Mouse (Mus musculus) neural tube, embryonic 12.5 days (tissue): ENCODE data around the gene Nmnat1. TPM values are rescaled to one million over a fixed set of nuclear protein-coding genes. Genes with fewer than 3 reads are reported as not detected.
A peak's percentile ranks its signal among the peaks of the same experiment; 100 is the strongest.

Experiments
- ATAC-seq: fragments of 200-750 bp; cut with Nextera tagmentation; 2 replicates; pipeline ENCODE4 v1.8.0; 2017; ENCODE audit warnings: low read depth, mild to moderate bottlenecking, moderate TSS enrichment, moderate library complexity; ENCODE audit not compliant: low FRiP score
- H3K27ac ChIP-seq: fragments of 300-500 bp; sonication (generic); 2 replicates; pipeline ENCODE4 v1.5.1; 2016
- H3K27me3 ChIP-seq: fragments of 300-500 bp; sonication (generic); replicated peaks from 2 replicates; pipeline ENCODE4 v1.6.1; 2016; ENCODE audit warnings: mild to moderate bottlenecking
- H3K36me3 ChIP-seq: fragments of 300-500 bp; sonication (generic); 2 replicates; pipeline ENCODE4 v1.6.1; 2016; ENCODE audit warnings: mild to moderate bottlenecking
- H3K4me1 ChIP-seq: fragments of 300-500 bp; sonication (generic); 2 replicates; pipeline ENCODE4 v1.6.1; 2016
- H3K4me2 ChIP-seq: fragments of 300-500 bp; sonication (generic); replicated peaks from 2 replicates; pipeline ENCODE4 v1.6.1; 2016; ENCODE audit warnings: mild to moderate bottlenecking
- H3K4me3 ChIP-seq: fragments of 300-500 bp; sonication (generic); 2 replicates; pipeline ENCODE4 v1.5.1; 2016
- H3K9ac ChIP-seq: fragments of 300-500 bp; sonication (generic); 2 replicates; pipeline ENCODE4 v1.6.1; 2016; ENCODE audit warnings: mild to moderate bottlenecking
- H3K9me3 ChIP-seq: fragments of 300-500 bp; sonication (generic); 2 replicates; pipeline ENCODE4 v1.6.1; 2016; ENCODE audit warnings: mild to moderate bottlenecking
- WGBS: fragments of 180-500 bp; shearing (Covaris S2); methylation state at CpG from one replicate; pipeline ENCODE4 v1.1.7; 2016; 5-methylcytosine and 5-hydroxymethylcytosine counted together
- polyA plus RNA-seq: library from polyadenylated mRNA; unstranded; fragments of >200 nt; fragmentation: Nextera tagmentation; extraction: Ambion mirVana; gene quantifications from 2 replicates; pipeline ENCODE4 v1.2.1, GENCODE M21; 2016

Nmnat1 gene
- polyA plus RNA-seq, result 12.0 and 14.0 TPM in 2 replicates

- Histone ChIP-seq H3K27me3 (no peaks in the 10 kb centered on the region), H3K4me1 (peaks cover 12% of the 10 kb centered on the region), H3K27ac (0 out of 2 replicates have a peak within 1 kb of the TSS, but pooled peaks have one; percentile 28), H3K36me3 (peaks cover 36% of the 10 kb centered on the region), H3K4me3 (peak within 1 kb of the TSS; percentile 80), H3K9me3 (no peaks in the 10 kb centered on the region), H3K4me2 (peak within 1 kb of the TSS; percentile 76), H3K9ac (peak within 1 kb of the TSS; percentile 78)
- ATAC-seq, result peak; percentile 98
- under 1% methylated on average over 60 of the region's 60 CpGs for WGBS
These were observed at the start of gene Nmnat1, which contains the start of gene Lzic for GRCm38 (mm10) chr4:149485053-149485824. TSS of gene Nmnat1 (minus strand) at chr4:149485202. TSS of gene Lzic (plus strand) at chr4:149485229.

- Histone ChIP-seq H3K36me3 (0 out of 2 replicates have a peak, but pooled peaks cover 2% of the 10 kb centered on the region), H3K27ac (no peak overlapping the region), H3K4me1 (peaks cover 18% of the 10 kb centered on the region), H3K27me3 (no peaks in the 10 kb centered on the region), H3K4me3 (no peak overlapping the region), H3K9ac (no peak overlapping the region), H3K4me2 (no peak overlapping the region), H3K9me3 (no peaks in the 10 kb centered on the region)
- ATAC-seq, result no peak
- WGBS, result 76% methylated on average over 6 of the region's 6 CpGs
These were observed 44.7 kb upstream of the Nmnat1 start for GRCm38 (mm10) chr4:149529691-149530090.

GRCm38 (mm10) chr4:149527621-149528354, 42.8 kb upstream of the Nmnat1 start:
- H3K9me3 ChIP-seq, result no peaks in the 10 kb centered on the region
- no peak for ATAC-seq
- no peaks in the 10 kb centered on the region for H3K27me3 ChIP-seq
- H3K9ac ChIP-seq, result no peak overlapping the region
- no peaks in the 10 kb centered on the region for H3K36me3 ChIP-seq
- no peak overlapping the region for H3K4me2 ChIP-seq
- H3K4me3 ChIP-seq, result no peak overlapping the region
- no peak overlapping the region for H3K27ac ChIP-seq
- peaks cover 18% of the 10 kb centered on the region for H3K4me1 ChIP-seq
- WGBS, result 77% methylated on average over 15 of the region's 15 CpGs

GRCm38 (mm10) chr4:149526330-149526729, 41.3 kb upstream of the Nmnat1 start:
- Histone ChIP-seq H3K4me2 (no peak overlapping the region), H3K4me1 (peaks cover 18% of the 10 kb centered on the region), H3K9me3 (no peaks in the 10 kb centered on the region), H3K27me3 (no peaks in the 10 kb centered on the region), H3K4me3 (no peak overlapping the region), H3K27ac (no peak overlapping the region), H3K36me3 (no peaks in the 10 kb centered on the region), H3K9ac (no peak overlapping the region)
- 33% methylated on average over 7 of the region's 7 CpGs for WGBS
- ATAC-seq, result no peak

- Histone ChIP-seq H3K4me1 (peaks cover 18% of the 10 kb centered on the region), H3K27ac (no peak overlapping the region), H3K9ac (no peak overlapping the region)
These were observed 40.8 kb upstream of the Nmnat1 start for GRCm38 (mm10) chr4:149525811-149526210.

GRCm38 (mm10) chr4:149525170-149525569, 40.2 kb upstream of the Nmnat1 start:
- no peaks in the 10 kb centered on the region for H3K9me3 ChIP-seq
- no peak for ATAC-seq
- no peak overlapping the region for H3K4me2 ChIP-seq
- no peaks in the 10 kb centered on the region for H3K27me3 ChIP-seq
- WGBS, result 89% methylated on average over 4 of the region's 4 CpGs
- H3K36me3 ChIP-seq, result no peaks in the 10 kb centered on the region
- H3K27ac ChIP-seq, result no peak overlapping the region
- no peak overlapping the region for H3K4me3 ChIP-seq
- H3K9ac ChIP-seq, result no peak overlapping the region
- peaks cover 21% of the 10 kb centered on the region for H3K4me1 ChIP-seq

More at GRCm38 (mm10) chr4:149525811-149526210, 40.8 kb upstream of the Nmnat1 start:
- H3K27me3 ChIP-seq, result no peaks in the 10 kb centered on the region
- ATAC-seq, result no peak
- H3K36me3 ChIP-seq, result no peaks in the 10 kb centered on the region
- H3K4me3 ChIP-seq, result no peak overlapping the region
- no peaks in the 10 kb centered on the region for H3K9me3 ChIP-seq
- 74% methylated on average over 6 of the region's 6 CpGs for WGBS
- no peak overlapping the region for H3K4me2 ChIP-seq

GRCm38 (mm10) chr4:149523961-149524360, 39.0 kb upstream of the Nmnat1 start:
- H3K4me3 ChIP-seq, result no peak overlapping the region
- WGBS, result 83% methylated on average over 6 of the region's 6 CpGs
- H3K4me2 ChIP-seq, result no peak overlapping the region
- no peaks in the 10 kb centered on the region for H3K9me3 ChIP-seq
- H3K27me3 ChIP-seq, result no peaks in the 10 kb centered on the region
- no peak overlapping the region for H3K27ac ChIP-seq
- ATAC-seq, result no peak
- no peaks in the 10 kb centered on the region for H3K36me3 ChIP-seq
- no peak overlapping the region for H3K9ac ChIP-seq
- H3K4me1 ChIP-seq, result peaks cover 21% of the 10 kb centered on the region

GRCm38 (mm10) chr4:149521258-149521657, 36.3 kb upstream of the Nmnat1 start:
- no peak for ATAC-seq
- no peaks in the 10 kb centered on the region for H3K27me3 ChIP-seq
- H3K4me1 ChIP-seq, result peaks cover 18% of the 10 kb centered on the region
- no peak overlapping the region for H3K27ac ChIP-seq
- whole genome bisulfite sequencing, result 80% methylated on average over 10 of the region's 10 CpGs
- no peaks in the 10 kb centered on the region for H3K36me3 ChIP-seq
- no peak overlapping the region for H3K4me3 ChIP-seq
- H3K4me2 ChIP-seq, result no peak overlapping the region
- no peak overlapping the region for H3K9ac ChIP-seq
- no peaks in the 10 kb centered on the region for H3K9me3 ChIP-seq

GRCm38 (mm10) chr4:149518351-149519220, 33.6 kb upstream of the Nmnat1 start:
- no peaks in the 10 kb centered on the region for H3K36me3 ChIP-seq
- no peaks in the 10 kb centered on the region for H3K27me3 ChIP-seq
- peaks cover 15% of the 10 kb centered on the region for H3K4me1 ChIP-seq
- no peak overlapping the region for H3K27ac ChIP-seq
- H3K4me3 ChIP-seq, result peak overlapping the region; percentile 88
- peak; percentile 61 for ATAC-seq
- H3K4me2 ChIP-seq, result peak overlapping the region; percentile 82
- H3K9ac ChIP-seq, result peak overlapping the region; percentile 90
- 5% methylated on average over 32 of the region's 52 CpGs for WGBS
- no peaks in the 10 kb centered on the region for H3K9me3 ChIP-seq

- under 1% methylated on average over 46 of the region's 46 CpGs for WGBS
- H3K9ac ChIP-seq, result peak within 1 kb of the TSS; percentile 90
- no peak within 1 kb of the TSS for H3K27ac ChIP-seq
- peak within 1 kb of the TSS; percentile 82 for H3K4me2 ChIP-seq
- H3K9me3 ChIP-seq, result no peaks in the 10 kb centered on the region
- H3K4me1 ChIP-seq, result peaks cover 15% of the 10 kb centered on the region
- ATAC-seq, result peak; percentile 99
- H3K36me3 ChIP-seq, result no peaks in the 10 kb centered on the region
- H3K27me3 ChIP-seq, result no peaks in the 10 kb centered on the region
- H3K4me3 ChIP-seq, result peak within 1 kb of the TSS; percentile 88
These were observed 32.9 kb upstream of the Nmnat1 start, which contains the start of gene Ctnnbip1 for GRCm38 (mm10) chr4:149517868-149518340. TSS of gene Ctnnbip1 (plus strand) at chr4:149518236.

GRCm38 (mm10) chr4:149515706-149516105, 30.7 kb upstream of the Nmnat1 start:
- 90% methylated on average over 5 of the region's 5 CpGs for WGBS
- H3K4me3 ChIP-seq, result no peak overlapping the region
- H3K4me1 ChIP-seq, result peaks cover 19% of the 10 kb centered on the region
- H3K9ac ChIP-seq, result no peak overlapping the region
- no peak for ATAC-seq
- H3K4me2 ChIP-seq, result no peak overlapping the region
- H3K9me3 ChIP-seq, result no peaks in the 10 kb centered on the region
- no peaks in the 10 kb centered on the region for H3K27me3 ChIP-seq
- H3K27ac ChIP-seq, result no peak overlapping the region
- no peaks in the 10 kb centered on the region for H3K36me3 ChIP-seq
